Mouse (Mus musculus) neural tube, embryonic 10.5 days (tissue): ENCODE measurements at regions not wholly inside any gene's neighbourhood (a gene's known extent, or its start where the extent isn't known, plus 50 kb on each side); places are given as distances from the start of the nearest gene placed in this dataset.
"Not testable (repeated sequence)": the region's sequence is repeated elsewhere in the genome, so short reads cannot be mapped to it uniquely, and the experiment has no call there.

Source experiments
- DNase-seq: peaks from one replicate; pipeline ENCODE4 v3.0.0-alpha.2; 2017; ENCODE audit warnings: low spot score; ENCODE audit errors: extremely low spot score

GRCm38 (mm10) chr17:42956588-42956987 lies 59.8 kb upstream of the Tnfrsf21 start:
- no peak for DNase-seq

DNA sequence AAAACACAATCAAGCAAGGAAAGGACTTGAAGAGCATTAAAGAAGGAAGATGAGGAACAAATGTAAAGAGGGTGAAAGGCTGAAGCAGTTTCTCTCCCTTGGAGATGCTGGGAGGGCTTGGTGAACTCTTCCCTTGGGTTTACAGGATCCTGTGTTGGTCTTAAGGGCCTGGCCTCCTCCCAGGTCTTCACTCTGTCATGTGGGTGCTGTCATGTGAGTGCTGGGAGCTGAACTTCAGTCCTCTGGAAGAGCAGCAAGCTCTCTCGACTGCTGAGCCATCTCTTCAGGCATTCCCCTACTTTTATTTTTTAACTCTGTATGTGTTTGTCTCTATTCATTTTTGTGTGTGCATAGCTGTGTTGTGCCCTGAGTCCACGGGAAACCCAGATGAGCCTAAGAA lies 61.6 kb upstream of the Tnfrsf21 start:
- DNase-seq = no peak

DNA sequence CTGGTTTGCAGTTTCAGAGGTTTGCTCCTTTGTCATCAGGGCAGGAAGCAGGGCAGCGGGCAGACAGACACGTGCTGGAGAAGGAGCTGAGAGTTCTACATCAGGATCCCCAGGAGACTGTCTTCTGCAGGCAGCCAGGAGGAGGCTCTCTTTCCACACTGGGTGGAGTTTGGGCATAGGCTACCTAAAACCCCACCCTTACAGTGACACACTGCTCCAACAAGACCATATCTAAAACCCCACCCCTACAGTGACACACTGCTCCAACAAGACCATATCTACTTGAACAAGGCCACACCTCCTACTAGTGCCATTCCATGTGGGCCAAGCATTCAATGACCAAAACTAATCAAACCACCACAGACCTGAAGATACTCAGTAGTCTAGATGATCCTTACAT lies 68.0 kb upstream of the Cd2ap start:
- DNase-seq = no peak

- DNase-seq = peak; percentile 53
Measured at GRCm38 (mm10) chr17:42943272-42943696, 66.8 kb upstream of the Cd2ap start.

DNA sequence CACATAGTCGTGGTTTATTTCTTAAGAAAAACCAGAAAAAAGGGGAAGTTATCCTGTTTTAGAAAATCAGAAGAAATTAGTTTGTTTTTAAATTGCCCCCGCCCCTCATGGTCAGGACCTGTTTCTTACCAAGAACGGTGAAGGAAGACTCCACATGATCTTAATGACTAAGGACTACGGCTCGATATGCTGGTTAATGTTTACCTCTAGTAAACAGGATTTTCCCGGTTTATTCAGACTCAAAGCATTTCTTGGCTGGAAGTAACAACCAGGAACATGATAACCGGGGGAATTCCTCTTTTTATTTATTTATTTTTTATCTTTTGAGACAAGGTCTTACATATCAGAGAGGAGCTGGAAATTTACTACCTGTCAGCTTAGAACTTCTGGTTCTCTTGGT lies 63.0 kb upstream of the Cd2ap start:
- no peak for DNase-seq

DNA sequence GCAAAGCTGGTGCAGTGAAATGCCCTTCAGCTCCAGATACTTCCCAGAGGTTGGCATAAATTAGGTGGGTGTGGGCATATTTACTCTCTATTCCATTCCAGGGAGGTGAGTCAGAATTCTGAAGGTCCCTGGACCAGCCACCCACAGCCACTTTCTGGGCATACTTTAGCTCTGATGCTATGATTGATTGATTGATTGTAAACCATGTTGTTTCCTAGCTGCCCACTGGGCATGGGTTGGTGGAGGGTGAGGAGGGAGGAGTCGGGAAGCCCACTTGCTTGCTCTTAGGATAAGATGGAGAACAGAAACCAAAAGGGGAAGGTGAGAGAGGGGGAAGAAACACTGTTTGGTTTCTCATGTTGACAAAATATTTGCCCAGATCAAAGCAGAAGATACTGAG lies 62.1 kb upstream of the Cd2ap start:
- DNase-seq = no peak

- not testable (repeated sequence) for DNase-seq
Measured at GRCm38 (mm10) chr17:42937480-42937879, 61.0 kb upstream of the Cd2ap start.

DNA sequence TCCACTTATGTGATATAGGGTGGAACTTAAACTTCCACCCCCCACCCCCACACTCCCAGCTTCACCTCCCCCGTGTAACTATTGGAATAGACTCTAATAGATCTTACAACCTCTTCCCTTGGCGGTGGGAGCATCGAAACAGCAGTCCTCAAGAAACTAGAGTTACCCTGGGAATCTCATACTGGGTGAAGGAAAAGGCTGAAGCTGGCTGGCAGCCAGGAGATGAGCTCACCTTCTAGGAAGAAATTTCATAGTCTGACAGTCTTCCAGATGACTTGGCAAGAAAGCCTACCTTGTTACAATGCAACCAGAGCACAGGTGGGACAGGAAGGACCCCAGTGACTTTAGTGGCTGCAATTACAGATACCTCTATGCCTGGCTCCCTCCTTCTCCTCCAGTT lies 57.6 kb upstream of the Cd2ap start:
- no peak for DNase-seq

DNA sequence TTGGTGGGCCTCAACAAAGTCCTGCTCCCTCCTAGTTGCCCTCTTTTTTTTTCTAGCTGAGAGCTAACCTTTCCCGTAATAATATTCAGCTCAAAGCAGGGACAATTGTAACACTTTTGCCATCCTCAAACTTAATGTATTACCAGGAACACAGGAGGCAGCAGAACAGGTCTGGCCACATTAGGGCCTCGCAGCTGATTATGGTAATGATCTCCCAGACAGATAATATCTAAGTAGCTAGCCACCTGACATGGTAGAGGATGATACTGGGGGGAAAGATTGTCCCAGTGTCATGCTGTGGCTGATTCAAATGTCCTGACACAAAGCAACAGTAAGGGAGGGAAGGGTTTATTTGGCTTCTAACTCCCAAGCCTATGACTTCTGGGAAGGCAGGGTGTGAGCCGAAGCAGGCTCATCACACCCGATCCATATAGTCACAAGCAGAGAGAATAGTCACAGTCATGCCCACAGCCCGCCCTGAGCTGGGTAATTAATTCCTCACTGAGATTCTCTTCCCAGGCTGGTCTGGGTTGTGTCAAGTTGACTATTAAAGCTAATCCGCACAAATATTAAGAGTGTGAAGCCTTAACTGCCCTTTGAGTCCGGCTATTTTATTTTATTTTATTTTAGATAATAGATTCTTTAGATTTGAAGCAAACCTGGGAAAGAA lies 57.0 kb upstream of the Cd2ap start:
- DNase-seq = no peak

- no peak for DNase-seq
Measured at GRCm38 (mm10) chr17:42927320-42927719, 50.9 kb upstream of the Cd2ap start.
